9 mouse cellular contexts compared by ENCODE assay signal in the genomic region with DNA sequence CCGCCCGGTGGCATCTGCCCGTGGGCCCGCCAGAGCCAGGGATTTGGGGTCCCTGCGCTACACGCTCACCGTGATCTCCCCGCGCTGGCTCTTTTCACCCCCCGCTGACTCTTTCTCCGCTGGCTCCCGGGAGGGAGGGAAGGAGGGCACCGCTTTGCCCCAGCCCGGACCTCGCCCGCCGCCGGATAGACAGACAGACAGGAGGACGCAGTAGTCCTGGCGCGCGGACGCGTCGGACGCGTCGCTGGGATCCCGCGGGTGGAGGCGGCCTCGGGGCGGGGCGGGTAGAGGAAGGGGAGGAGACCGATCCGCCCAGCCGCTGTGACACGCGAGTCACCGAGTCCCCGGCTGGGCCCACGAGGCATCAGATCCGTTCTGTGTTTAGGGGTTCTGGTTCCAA. TPM values are rescaled to one million over a fixed set of nuclear protein-coding genes. Genes with fewer than 3 reads are reported as not detected.
DNase-seq lines count a peak whose midpoint lies in the region; ATAC-seq and TF ChIP-seq lines count a peak whose summit lies in the region.
"Had no signal": no experiment of that assay in that cellular context is flagged by ENCODE, and none has a peak within 500 bp of the region (broad histone marks: within the 10 kb centered on the region; RNA-seq: fewer than 3 reads in every experiment).

No protein-coding gene starts in this region.

- H3K27ac ChIP-seq in kidney, embryonic 16.5 days (ENCODE audit: low read length) = no peak overlapping the region
- H3K27ac ChIP-seq in intestine, embryonic 14.5 days (ENCODE audit: low read depth) = no peak overlapping the region
- no peak overlapping the region for H3K27ac ChIP-seq in limb, embryonic 14.5 days (replicated peaks; ENCODE audit: low read depth, low read length)

- peaks cover 50% of the 10 kb centered on the region for H3K27me3 ChIP-seq in kidney, embryonic 16.5 days (ENCODE audit: insufficient read depth, low read length)
- H3K27me3 ChIP-seq in intestine, embryonic 14.5 days (replicated peaks; ENCODE audit: control insufficient read depth, insufficient read depth, low read length) = peaks cover 50% of the 10 kb centered on the region
- peaks cover 60% of the 10 kb centered on the region for H3K27me3 ChIP-seq in limb, embryonic 14.5 days (ENCODE audit: control insufficient read depth, insufficient read depth, low read length)

- H3K4me3 ChIP-seq in kidney, embryonic 16.5 days (ENCODE audit: low read length) = peak overlapping the region; percentile 53
- H3K4me3 ChIP-seq in intestine, embryonic 14.5 days (ENCODE audit: low read depth, low read length) = peak overlapping the region; percentile 45
- H3K4me3 ChIP-seq in limb, embryonic 14.5 days (replicated peaks; ENCODE audit: low read length) = peak overlapping the region; percentile 49

- peak overlapping the region; percentile 62 for H3K9ac ChIP-seq in kidney, embryonic 16.5 days (replicated peaks; ENCODE audit: low read length)
- H3K9ac ChIP-seq in intestine, embryonic 14.5 days (ENCODE audit: low read length) = peak overlapping the region; percentile 29; the same call in 1 of the 2 replicates
- H3K9ac ChIP-seq in limb, embryonic 14.5 days (ENCODE audit: low read depth, low read length, severe bottlenecking) = peak overlapping the region; percentile 59

- H3K4me2 ChIP-seq in kidney, embryonic 16.5 days (replicated peaks; ENCODE audit: low read depth, low read length) = peak overlapping the region; percentile 73
- H3K4me2 ChIP-seq in intestine, embryonic 14.5 days (ENCODE audit: low read length) = peak overlapping the region; percentile 81
- H3K4me2 ChIP-seq in limb, embryonic 14.5 days (replicated peaks; ENCODE audit: low read depth, low read length, severe bottlenecking) = peak overlapping the region; percentile 91

- peaks cover 23% of the 10 kb centered on the region for H3K4me1 ChIP-seq in kidney, embryonic 16.5 days (ENCODE audit: insufficient read depth, low read length)
- peaks cover 7% of the 10 kb centered on the region for H3K4me1 ChIP-seq in intestine, embryonic 14.5 days (replicated peaks; ENCODE audit: control insufficient read depth, insufficient read depth, low read length)
- H3K4me1 ChIP-seq in limb, embryonic 14.5 days (ENCODE audit: control insufficient read depth, insufficient read depth, low read length) = peaks cover 16% of the 10 kb centered on the region

- H3K9me3 ChIP-seq in kidney, embryonic 16.5 days (ENCODE audit: low read length) = no peaks in the 10 kb centered on the region
- H3K9me3 ChIP-seq in intestine, embryonic 14.5 days (ENCODE audit: control insufficient read depth, low read length) = no peaks in the 10 kb centered on the region
- H3K9me3 ChIP-seq in limb, embryonic 14.5 days (ENCODE audit: control insufficient read depth, low read length) = no peaks in the 10 kb centered on the region
- H3K9me3 ChIP-seq: G1E had no signal

- TF ChIP-seq POLR2A in limb, embryonic 14.5 days (IDR thresholded peaks at IDR 0.05; ENCODE audit: borderline replicate concordance, extremely low read depth, insufficient read depth, insufficient read length) = no peak

- under 1% methylated on average over 43 of the region's 43 CpGs for WGBS in kidney, embryonic 16.5 days
- 2% methylated on average over 39 of the region's 43 CpGs for WGBS in intestine, embryonic 14.5 days
- WGBS in limb, embryonic 14.5 days = 1% methylated on average over 27 of the region's 43 CpGs

- DNase-seq in kidney, adult 11 months = no peak
- peak; percentile 77 for DNase-seq in cerebellum, adult 9-10 months
- DNase-seq in gastrocnemius, postnatal 10 days = peak; percentile 52
- no peak for DNase-seq in intestine, embryonic 14.5 days (ENCODE audit: low spot score)
- no peak for DNase-seq in limb, embryonic 14.5 days (ENCODE audit: low spot score)
- DNase-seq in natural killer cell, adult 2 months (ENCODE audit: low spot score in 2 of 2) = peak; percentile 54 to 74
- peak; percentile 88 for DNase-seq in testis, postnatal 10 days (ENCODE audit: low spot score)

- ATAC-seq in kidney, embryonic 16.5 days (ENCODE audit: low FRiP score, low TSS enrichment) = no peak
- ATAC-seq in intestine, embryonic 14.5 days (replicated peaks; ENCODE audit: low FRiP score, low TSS enrichment, low read depth) = no peak
- no peak for ATAC-seq in limb, embryonic 14.5 days (ENCODE audit: low FRiP score, low read depth)

- no peaks in the 10 kb centered on the region for H3K36me3 ChIP-seq in kidney, embryonic 16.5 days (ENCODE audit: insufficient read depth, low read length)
- no peaks in the 10 kb centered on the region for H3K36me3 ChIP-seq in intestine, embryonic 14.5 days (ENCODE audit: control insufficient read depth, insufficient read depth, low read length)
- H3K36me3 ChIP-seq in limb, embryonic 14.5 days (ENCODE audit: control insufficient read depth, insufficient read depth, low read length) = no peaks in the 10 kb centered on the region
- H3K36me3 ChIP-seq: G1E had no signal

RNA-seq across cellular contexts. Expression of a gene that starts 0.3 kb away (rescaled TPM):
- 5.4 and 7.9 TPM in 2 replicates for polyA plus RNA-seq in kidney, embryonic 16.5 days (2015; fragmentation: Nextera tagmentation; extraction: Ambion mirVana)
- 1 to 10 TPM; 1.2 to 1.4 TPM for total RNA-seq in gastrocnemius, postnatal 10 days (2021)
- polyA plus RNA-seq in intestine, embryonic 14.5 days (2014; fragmentation: Nextera tagmentation; extraction: Ambion mirVana) = 3.7 and 4.0 TPM in 2 replicates
- 11.1 and 14.7 TPM in 2 replicates for polyA plus RNA-seq in limb, embryonic 14.5 days (2012; rRNA removed)
- polyA plus RNA-seq in limb, embryonic 14.5 days (2014; fragmentation: Nextera tagmentation; extraction: Ambion mirVana) = 3.9 and 5.5 TPM in 2 replicates

RNA-seq across cellular contexts. Expression of a gene that starts 38.2 kb away (rescaled TPM):
- 0.44 and 0.51 TPM in 2 replicates for polyA plus RNA-seq in kidney, embryonic 16.5 days (2015; fragmentation: Nextera tagmentation; extraction: Ambion mirVana)
- total RNA-seq in gastrocnemius, postnatal 10 days (2021) = under 1 TPM in 1 of 2 experiments, not detected in 1; 0.09 TPM
- 0.26 and 0.50 TPM in 2 replicates for polyA plus RNA-seq in intestine, embryonic 14.5 days (2014; fragmentation: Nextera tagmentation; extraction: Ambion mirVana)
- polyA plus RNA-seq in limb, embryonic 14.5 days (2012; rRNA removed) = 1.1 and 1.5 TPM in 2 replicates
- polyA plus RNA-seq in limb, embryonic 14.5 days (2014; fragmentation: Nextera tagmentation; extraction: Ambion mirVana) = 0.23 and 0.75 TPM in 2 replicates

Comparison
In these comparisons a context has a peak if more than half of its experiments do, and no peak if none do; other contexts are left out.
1. DNase-seq: peak in cerebellum, adult 9-10 months (single experiment), gastrocnemius, postnatal 10 days (single experiment), natural killer cell, adult 2 months (2 of 2) and testis, postnatal 10 days (single experiment); none in kidney, adult 11 months (single experiment), intestine, embryonic 14.5 days (single experiment) and limb, embryonic 14.5 days (single experiment).
2. Peak in every context shown above with its lines, with median percentiles within 50 percentile points of each other: H3K4me2 ChIP-seq, H3K4me3 ChIP-seq and H3K9ac ChIP-seq.